Mouse (Mus musculus) G1E (cell line): Measurements from ENCODE around the gene Nrp2. TPM values are rescaled to one million over a fixed set of nuclear protein-coding genes. Genes with fewer than 3 reads are reported as not detected.

ENCODE experiments used
- ATAC-seq: 2 replicates; pipeline ENCODE4 v1.8.0; 2016; ENCODE audit warnings: mild to moderate bottlenecking; ENCODE audit not compliant: insufficient number of reproducible peaks, poor library complexity, low FRiP score, severe bottlenecking; ENCODE audit errors: extremely low read depth
- DNase-seq: peaks from one replicate; pipeline ENCODE4 v3.0.0; 2012; ENCODE audit warnings: low spot score
- H3K27me3 ChIP-seq: 2 replicates; pipeline ENCODE4 v1.6.1; 2012; ENCODE audit warnings: mild to moderate bottlenecking, low read length, inconsistent platforms; ENCODE audit not compliant: insufficient read depth
- H3K36me3 ChIP-seq: replicated peaks from 2 replicates; pipeline ENCODE3; 2012; ENCODE audit warnings: mild to moderate bottlenecking, inconsistent platforms
- H3K4me1 ChIP-seq: 2 replicates; pipeline ENCODE4 v1.6.1; 2012; ENCODE audit warnings: low read depth, low read length, inconsistent platforms, mixed read lengths; ENCODE audit not compliant: insufficient read depth
- H3K4me3 ChIP-seq: 2 replicates; pipeline ENCODE4 v1.5.1; 2012; ENCODE audit warnings: low read depth, mild to moderate bottlenecking, inconsistent platforms, low read length, moderate library complexity, mixed read lengths
- H3K9me3 ChIP-seq: replicated peaks from 2 replicates; pipeline ENCODE4 v1.6.1; 2012; ENCODE audit warnings: inconsistent platforms
- CTCF ChIP-seq: IDR thresholded peaks from 2 replicates; pipeline ENCODE4 v1.5.1; 2012; ENCODE audit warnings: low read depth, low read length, inconsistent platforms, mixed read lengths
- GATA1 ChIP-seq: IDR thresholded peaks from 2 replicates; pipeline ENCODE4 v1.6.1; 2012; ENCODE audit warnings: borderline replicate concordance, low read length, inconsistent platforms, mixed read lengths
- GATA2 ChIP-seq: IDR thresholded peaks from 2 replicates; pipeline ENCODE4 v1.6.1; 2012; ENCODE audit warnings: low read depth, low read length, inconsistent platforms, borderline replicate concordance
- POLR2AphosphoS5 ChIP-seq: IDR thresholded peaks from 2 replicates; pipeline ENCODE4 v1.6.1; 2012; ENCODE audit warnings: low read depth, low read length, inconsistent platforms; ENCODE audit not compliant: insufficient replicate concordance
- TAL1 ChIP-seq: conservative IDR thresholded peaks from 2 replicates; pipeline ENCODE4 v1.6.1; 2012; ENCODE audit warnings: low read depth, low read length, inconsistent platforms, mixed read lengths
- polyA plus RNA-seq: library from polyadenylated mRNA; stranded (reverse); fragments of >175 nt; gene quantifications from 2 replicates; pipeline ENCODE4 v1.2.3, GENCODE M21; 2012
- total RNA-seq, 2 experiments: library from RNA; stranded (forward) in 1 of 2; stranded (reverse) in 1 of 2; fragments of 200-1000 nt in 1 of 2; fragments of >200 nt in 1 of 2; fragmentation: Nextera tagmentation in 1 of 2; gene quantifications; 2 replicates each; pipeline ENCODE4 v1.2.3; 2014 to 2017

Gene Nrp2
- total and polyA plus RNA-seq, 3 experiments: 0.07 to 0.16 TPM; not detected in 1

DNA sequence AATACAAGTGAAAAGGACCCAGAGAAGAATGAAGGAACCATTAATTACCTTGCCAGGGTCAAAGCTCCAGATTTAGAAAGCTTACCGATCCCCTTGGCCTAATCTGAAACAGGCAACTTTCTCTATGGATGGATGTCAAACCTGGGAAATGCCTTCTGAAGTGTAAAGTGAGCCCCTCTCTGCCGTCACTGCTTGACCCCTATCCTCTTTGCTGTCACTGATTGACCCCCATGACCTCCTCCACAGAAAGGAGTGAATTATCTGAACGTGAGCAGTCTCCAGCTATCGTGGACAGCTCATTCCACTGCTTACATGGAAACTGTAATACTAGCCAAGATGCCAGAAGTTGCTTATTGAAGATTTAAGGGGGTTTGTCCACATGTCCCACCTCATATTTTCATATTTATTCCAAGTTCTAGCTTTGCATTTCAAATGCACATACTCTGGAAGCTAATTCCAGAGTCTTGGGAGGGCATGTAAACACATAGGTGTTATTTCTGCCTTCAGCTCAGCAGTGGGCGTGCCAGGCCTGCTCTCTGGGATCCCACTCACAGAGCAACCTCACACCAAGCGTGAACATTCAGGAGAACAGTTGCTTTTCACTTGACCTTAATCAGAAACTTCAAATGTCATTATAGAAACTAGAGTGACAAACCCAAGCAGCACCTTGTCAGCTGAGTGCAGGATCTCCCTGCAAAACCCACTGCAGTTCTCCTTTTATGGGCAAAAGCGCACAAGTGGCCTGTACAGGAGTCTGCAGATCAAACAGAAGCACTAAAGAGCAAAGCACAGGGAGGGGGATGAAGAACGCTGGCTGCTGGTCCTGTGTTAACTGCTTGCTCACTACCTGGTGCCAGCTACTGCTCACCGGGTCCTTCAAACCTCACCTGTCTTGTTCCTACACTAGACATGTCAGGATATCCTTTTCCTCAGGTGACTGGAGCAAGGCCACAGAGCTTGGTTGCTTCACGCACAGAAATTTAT lies 109.9 kb downstream of the Nrp2 start:
- Histone ChIP-seq H3K4me3 (no peak overlapping the region), H3K4me1 (no peaks in the 10 kb centered on the region), H3K9me3 (no peaks in the 10 kb centered on the region), H3K36me3 (no peaks in the 10 kb centered on the region), H3K27me3 (peaks cover 14% of the 10 kb centered on the region)
- ATAC-seq (no peak), DNase-seq (no peak)
- no peak for TF ChIP-seq TAL1
- no peak for TF ChIP-seq GATA2
- TF ChIP-seq CTCF: no peak
- no peak for TF ChIP-seq GATA1
- TF ChIP-seq POLR2AphosphoS5: no peak

DNA sequence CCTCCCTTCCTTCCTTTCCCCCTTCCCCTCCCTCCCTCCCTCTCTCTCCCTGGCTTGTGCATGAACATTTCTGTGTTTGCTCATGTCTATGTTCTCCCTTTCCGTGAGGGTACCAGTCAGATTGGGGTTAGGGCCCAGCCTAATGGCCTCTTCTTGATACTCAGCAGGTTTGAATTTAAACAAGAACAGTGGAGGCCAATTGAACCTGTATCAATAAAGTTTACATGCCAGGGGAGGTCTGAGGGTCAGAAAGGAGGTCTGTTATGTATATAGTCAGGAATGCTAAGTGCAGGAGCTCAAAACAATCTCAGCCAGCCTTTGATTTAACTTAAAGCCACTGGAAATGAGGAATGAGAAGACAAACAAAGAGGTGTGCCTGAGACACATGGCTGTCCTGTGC lies 110.9 kb downstream of the Nrp2 start:
- no peaks in the 10 kb centered on the region for H3K36me3 ChIP-seq
- ATAC-seq (no peak), DNase-seq (no peak)
- no peak for TF ChIP-seq POLR2AphosphoS5
- no peak for TF ChIP-seq GATA2
- TF ChIP-seq GATA1: no peak
- no peak for TF ChIP-seq TAL1
- no peak for TF ChIP-seq CTCF
- no peaks in the 10 kb centered on the region for H3K9me3 ChIP-seq
- no peaks in the 10 kb centered on the region for H3K4me1 ChIP-seq
- peaks cover 12% of the 10 kb centered on the region for H3K27me3 ChIP-seq
- no peak overlapping the region for H3K4me3 ChIP-seq

DNA sequence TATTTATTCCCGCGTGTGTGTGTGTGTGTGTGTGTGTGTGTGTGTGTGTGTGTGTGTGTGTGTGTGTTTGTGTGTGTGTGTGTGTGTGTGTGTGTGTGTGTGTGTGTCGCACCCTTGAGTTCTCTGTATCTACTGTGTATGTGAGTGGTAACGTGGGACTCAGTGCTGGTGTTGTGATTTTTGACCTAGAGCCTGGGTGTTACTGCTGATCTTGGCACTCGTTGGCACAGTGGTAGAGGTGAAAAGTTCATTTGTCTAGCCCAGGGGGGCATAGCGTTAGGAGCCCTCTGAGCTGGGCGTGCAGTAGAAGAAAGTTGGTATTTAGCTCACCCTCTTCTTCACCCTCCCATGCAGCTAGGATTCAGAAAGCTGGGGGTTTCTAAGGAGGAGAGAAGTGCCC lies 114.5 kb downstream of the Nrp2 start:
- ATAC-seq: no peak
- no peaks in the 10 kb centered on the region for H3K9me3 ChIP-seq
- TF ChIP-seq TAL1 (no peak), GATA2 (no peak), CTCF (no peak), GATA1 (no peak), POLR2AphosphoS5 (no peak)

DNA sequence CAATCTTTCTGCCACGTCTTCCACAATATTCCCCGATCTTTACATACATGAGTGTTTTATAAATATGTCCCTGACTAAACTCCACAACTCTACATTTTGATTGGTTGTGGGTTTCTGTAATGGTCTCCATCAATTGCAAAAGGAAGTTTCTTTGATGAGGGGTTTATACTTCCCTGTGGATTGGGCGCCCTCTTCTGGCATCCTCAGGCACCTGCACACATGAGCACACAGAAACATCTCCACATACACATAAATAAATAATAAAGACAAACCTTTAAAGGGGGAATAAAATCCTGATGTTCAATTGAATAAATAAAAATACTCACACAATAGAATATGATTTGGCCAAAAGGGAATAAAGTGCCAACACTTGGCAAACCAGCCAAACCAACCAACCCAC lies 117.1 kb downstream of the Nrp2 start:
- H3K27me3 ChIP-seq: peaks cover 21% of the 10 kb centered on the region
- no peak overlapping the region for H3K4me3 ChIP-seq
- ATAC-seq: no peak
- TF ChIP-seq TAL1: no peak
- peak; percentile 9; the same call in 1 of the 2 replicates for TF ChIP-seq CTCF
- no peaks in the 10 kb centered on the region for H3K4me1 ChIP-seq
- no peaks in the 10 kb centered on the region for H3K36me3 ChIP-seq
- DNase-seq: no peak
- no peaks in the 10 kb centered on the region for H3K9me3 ChIP-seq

More for the DNA sequence above, 114.5 kb downstream of the Nrp2 start:
- H3K4me3 ChIP-seq: no peak overlapping the region
- peaks cover 13% of the 10 kb centered on the region for H3K27me3 ChIP-seq
- no peak for DNase-seq
- H3K36me3 ChIP-seq: no peaks in the 10 kb centered on the region
- H3K4me1 ChIP-seq: no peaks in the 10 kb centered on the region

DNA sequence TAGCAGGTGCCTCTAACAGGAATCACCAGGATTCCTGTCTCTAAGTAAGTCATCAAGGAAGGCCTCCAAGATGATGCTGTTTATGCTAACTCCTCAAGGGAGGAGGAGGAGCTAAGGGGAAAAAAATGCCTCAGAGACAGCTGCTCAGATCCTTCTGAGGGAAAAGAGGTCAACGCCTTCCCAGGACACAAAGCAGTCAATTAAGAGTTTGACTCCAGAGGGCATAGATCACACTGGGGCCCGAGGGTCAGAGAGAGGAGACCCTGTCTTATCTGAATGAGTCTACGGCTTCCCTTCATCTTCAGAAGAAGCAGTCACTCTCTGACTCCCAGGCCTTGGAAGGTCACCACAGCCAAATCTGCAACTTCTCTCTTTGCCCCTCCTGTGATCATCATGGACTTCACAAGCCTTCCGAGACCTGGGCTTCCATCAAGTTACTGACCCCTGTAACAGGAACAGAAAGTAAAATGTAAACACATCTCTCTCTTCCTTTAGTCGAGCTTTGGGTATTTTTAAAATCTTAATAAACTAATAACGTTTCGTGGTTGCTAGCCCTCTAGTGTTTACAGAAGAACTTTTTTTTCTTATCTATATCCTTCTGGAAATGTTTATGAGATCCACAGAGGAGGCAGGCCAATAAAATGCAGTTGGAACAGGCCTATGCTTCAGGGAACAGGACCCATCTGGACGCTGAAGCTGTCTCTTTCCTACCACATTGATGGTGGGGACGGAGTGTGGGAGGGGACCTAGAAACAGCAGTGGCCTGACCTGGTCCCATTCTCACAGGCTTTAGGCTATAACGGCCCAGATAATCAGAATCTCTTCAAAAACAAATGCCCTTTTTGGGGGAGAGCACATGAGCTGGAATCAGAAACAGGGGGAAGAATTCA lies 118.7 kb downstream of the Nrp2 start:
- no peaks in the 10 kb centered on the region for H3K9me3 ChIP-seq
- peaks cover 25% of the 10 kb centered on the region for H3K27me3 ChIP-seq
- ATAC-seq (no peak), DNase-seq (no peak)
- no peak overlapping the region for H3K4me3 ChIP-seq
- H3K4me1 ChIP-seq: no peaks in the 10 kb centered on the region
- no peaks in the 10 kb centered on the region for H3K36me3 ChIP-seq
- no peak for TF ChIP-seq GATA1
- TF ChIP-seq POLR2AphosphoS5: no peak
- no peak for TF ChIP-seq GATA2
- no peak for TF ChIP-seq TAL1
- no peak for TF ChIP-seq CTCF

DNA sequence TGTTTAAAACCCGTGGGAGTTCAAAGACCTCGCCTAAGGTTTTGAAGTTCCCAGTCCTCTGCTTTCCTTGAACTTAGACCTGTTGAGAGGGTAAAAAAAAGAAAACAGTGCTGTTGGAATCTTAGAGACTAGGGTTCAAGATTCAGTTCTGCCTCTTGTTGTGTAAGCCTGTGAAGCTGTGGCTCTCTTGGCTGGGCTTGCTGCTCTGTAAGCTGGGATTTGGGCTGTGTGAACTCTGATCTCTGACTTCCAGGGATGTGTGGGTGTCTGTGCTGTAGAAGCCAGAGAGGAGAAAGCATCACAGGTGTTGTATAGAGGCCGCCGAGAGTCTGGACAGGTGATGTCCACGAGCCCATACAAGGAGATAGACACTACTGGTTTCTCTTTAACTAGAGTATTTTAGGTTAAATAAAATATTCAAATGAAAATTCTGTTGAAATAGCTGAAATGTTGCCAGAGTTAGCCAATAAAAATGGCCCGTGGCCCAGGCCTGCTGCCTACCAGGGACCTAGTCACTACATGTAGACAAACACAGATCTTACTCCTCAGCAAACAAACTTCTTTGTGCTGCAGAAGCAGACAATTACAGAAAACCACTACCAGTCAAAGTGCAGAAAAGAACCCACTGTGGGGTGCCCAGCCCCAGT lies 120.6 kb downstream of the Nrp2 start:
- no peak for DNase-seq
- H3K36me3 ChIP-seq: no peaks in the 10 kb centered on the region
- no peak overlapping the region for H3K4me3 ChIP-seq
- no peak for ATAC-seq
- no peaks in the 10 kb centered on the region for H3K4me1 ChIP-seq
- no peaks in the 10 kb centered on the region for H3K9me3 ChIP-seq
- H3K27me3 ChIP-seq: peaks cover 32% of the 10 kb centered on the region
- no peak for TF ChIP-seq GATA2
- TF ChIP-seq POLR2AphosphoS5: no peak
- no peak for TF ChIP-seq TAL1
